Mouse (Mus musculus): ENCODE measurements at regions not wholly inside any gene's neighbourhood (a gene's known extent, or its start where the extent isn't known, plus 50 kb on each side); places are given as distances from the start of the nearest gene placed in this dataset.

GRCm38 (mm10) chr12:109947886-109948433 lies 330.9 kb upstream of the Dio3 start:
- Histone ChIP-seq H3K4me3 (ENCODE audit: low read depth, low read length) (no peak overlapping the region), H3K36me3 (replicated peaks) (no peaks in the 10 kb centered on the region), H3K4me1 (ENCODE audit: insufficient read depth, low read depth, low read length) (no peaks in the 10 kb centered on the region), H3K9me3 (replicated peaks) (peaks cover 93% of the 10 kb centered on the region), H3K27me3 (ENCODE audit: insufficient read depth, low read length) (no peaks in the 10 kb centered on the region)
- DNase-seq (ENCODE audit: low spot score), result no peak
- no peak for ATAC-seq (ENCODE audit: extremely low read depth, insufficient number of reproducible peaks, low FRiP score, poor library complexity, severe bottlenecking)
- TF ChIP-seq GATA2 (IDR thresholded peaks at IDR 0.05; ENCODE audit: borderline replicate concordance, low read depth, low read length) (no peak), GATA1 (IDR thresholded peaks at IDR 0.05; ENCODE audit: borderline replicate concordance, low read length) (no peak), CTCF (IDR thresholded peaks at IDR 0.05; ENCODE audit: low read depth, low read length) (no peak), POLR2AphosphoS5 (IDR thresholded peaks at IDR 0.05; ENCODE audit: insufficient replicate concordance, low read depth, low read length) (no peak)

GRCm38 (mm10) chr12:109948434-109948984 lies 330.4 kb upstream of the Dio3 start:
- Histone ChIP-seq H3K27me3 (ENCODE audit: insufficient read depth, low read length) (no peaks in the 10 kb centered on the region), H3K36me3 (replicated peaks) (no peaks in the 10 kb centered on the region), H3K4me3 (ENCODE audit: low read depth, low read length) (peak overlapping the region; percentile 10; the same call in 1 of the 2 replicates), H3K9me3 (replicated peaks) (peaks cover 88% of the 10 kb centered on the region), H3K4me1 (ENCODE audit: insufficient read depth, low read depth, low read length) (no peaks in the 10 kb centered on the region)
- ATAC-seq (ENCODE audit: extremely low read depth, insufficient number of reproducible peaks, low FRiP score, poor library complexity, severe bottlenecking) (no peak), DNase-seq (ENCODE audit: low spot score) (no peak)
- TF ChIP-seq POLR2AphosphoS5 (IDR thresholded peaks at IDR 0.05; ENCODE audit: insufficient replicate concordance, low read depth, low read length), result no peak
- TF ChIP-seq TAL1 (conservative IDR thresholded peaks at IDR 0.05; ENCODE audit: low read depth, low read length), result no peak
- TF ChIP-seq CTCF (IDR thresholded peaks at IDR 0.05; ENCODE audit: low read depth, low read length), result no peak
- TF ChIP-seq GATA1 (IDR thresholded peaks at IDR 0.05; ENCODE audit: borderline replicate concordance, low read length), result no peak
- no peak for TF ChIP-seq GATA2 (IDR thresholded peaks at IDR 0.05; ENCODE audit: borderline replicate concordance, low read depth, low read length)

- no peak for DNase-seq (ENCODE audit: low spot score)
- Histone ChIP-seq H3K9me3 (replicated peaks) (peaks cover 89% of the 10 kb centered on the region), H3K27me3 (ENCODE audit: insufficient read depth, low read length) (no peaks in the 10 kb centered on the region), H3K36me3 (replicated peaks) (no peaks in the 10 kb centered on the region), H3K4me1 (ENCODE audit: insufficient read depth, low read depth, low read length) (no peaks in the 10 kb centered on the region), H3K4me3 (ENCODE audit: low read depth, low read length) (no peak overlapping the region)
- TF ChIP-seq GATA1 (IDR thresholded peaks at IDR 0.05; ENCODE audit: borderline replicate concordance, low read length), result no peak
- TF ChIP-seq TAL1 (conservative IDR thresholded peaks at IDR 0.05; ENCODE audit: low read depth, low read length), result no peak
- no peak for TF ChIP-seq GATA2 (IDR thresholded peaks at IDR 0.05; ENCODE audit: borderline replicate concordance, low read depth, low read length)
- no peak for TF ChIP-seq POLR2AphosphoS5 (IDR thresholded peaks at IDR 0.05; ENCODE audit: insufficient replicate concordance, low read depth, low read length)
- TF ChIP-seq CTCF (IDR thresholded peaks at IDR 0.05; ENCODE audit: low read depth, low read length), result no peak
- no peak for ATAC-seq (ENCODE audit: extremely low read depth, insufficient number of reproducible peaks, low FRiP score, poor library complexity, severe bottlenecking)
Observed at GRCm38 (mm10) chr12:109949231-109949965, 329.5 kb upstream of the Dio3 start.

- Histone ChIP-seq H3K4me1 (ENCODE audit: insufficient read depth, low read depth, low read length) (no peaks in the 10 kb centered on the region), H3K27me3 (ENCODE audit: insufficient read depth, low read length) (no peaks in the 10 kb centered on the region), H3K36me3 (replicated peaks) (no peaks in the 10 kb centered on the region), H3K4me3 (ENCODE audit: low read depth, low read length) (no peak overlapping the region), H3K9me3 (replicated peaks) (peaks cover 89% of the 10 kb centered on the region)
- ATAC-seq (ENCODE audit: extremely low read depth, insufficient number of reproducible peaks, low FRiP score, poor library complexity, severe bottlenecking), result no peak
- TF ChIP-seq TAL1 (conservative IDR thresholded peaks at IDR 0.05; ENCODE audit: low read depth, low read length) (no peak), GATA2 (IDR thresholded peaks at IDR 0.05; ENCODE audit: borderline replicate concordance, low read depth, low read length) (no peak), POLR2AphosphoS5 (IDR thresholded peaks at IDR 0.05; ENCODE audit: insufficient replicate concordance, low read depth, low read length) (no peak), CTCF (IDR thresholded peaks at IDR 0.05; ENCODE audit: low read depth, low read length) (no peak), GATA1 (IDR thresholded peaks at IDR 0.05; ENCODE audit: borderline replicate concordance, low read length) (no peak)
- DNase-seq (ENCODE audit: low spot score), result no peak
Observed at GRCm38 (mm10) chr12:109950632-109951031, 328.2 kb upstream of the Dio3 start.

GRCm38 (mm10) chr12:109951473-109951872 lies 327.4 kb upstream of the Dio3 start:
- TF ChIP-seq GATA2 (IDR thresholded peaks at IDR 0.05; ENCODE audit: borderline replicate concordance, low read depth, low read length) (no peak), GATA1 (IDR thresholded peaks at IDR 0.05; ENCODE audit: borderline replicate concordance, low read length) (no peak), CTCF (IDR thresholded peaks at IDR 0.05; ENCODE audit: low read depth, low read length) (no peak), TAL1 (conservative IDR thresholded peaks at IDR 0.05; ENCODE audit: low read depth, low read length) (no peak), POLR2AphosphoS5 (IDR thresholded peaks at IDR 0.05; ENCODE audit: insufficient replicate concordance, low read depth, low read length) (no peak)
- Histone ChIP-seq H3K36me3 (replicated peaks) (no peaks in the 10 kb centered on the region), H3K27me3 (ENCODE audit: insufficient read depth, low read length) (no peaks in the 10 kb centered on the region), H3K4me3 (ENCODE audit: low read depth, low read length) (0 out of 2 replicates have a peak overlapping the region, but pooled peaks have one; percentile 1), H3K9me3 (replicated peaks) (peaks cover 89% of the 10 kb centered on the region), H3K4me1 (ENCODE audit: insufficient read depth, low read depth, low read length) (no peaks in the 10 kb centered on the region)
- no peak for DNase-seq (ENCODE audit: low spot score)
- no peak for ATAC-seq (ENCODE audit: extremely low read depth, insufficient number of reproducible peaks, low FRiP score, poor library complexity, severe bottlenecking)

- Histone ChIP-seq H3K4me1 (ENCODE audit: insufficient read depth, low read depth, low read length) (no peaks in the 10 kb centered on the region), H3K27me3 (ENCODE audit: insufficient read depth, low read length) (no peaks in the 10 kb centered on the region), H3K9me3 (replicated peaks) (peaks cover 89% of the 10 kb centered on the region), H3K36me3 (replicated peaks) (no peaks in the 10 kb centered on the region), H3K4me3 (ENCODE audit: low read depth, low read length) (0 out of 2 replicates have a peak overlapping the region, but pooled peaks have one; percentile 1)
- ATAC-seq (ENCODE audit: extremely low read depth, insufficient number of reproducible peaks, low FRiP score, poor library complexity, severe bottlenecking) (no peak), DNase-seq (ENCODE audit: low spot score) (no peak)
- no peak for TF ChIP-seq CTCF (IDR thresholded peaks at IDR 0.05; ENCODE audit: low read depth, low read length)
- TF ChIP-seq POLR2AphosphoS5 (IDR thresholded peaks at IDR 0.05; ENCODE audit: insufficient replicate concordance, low read depth, low read length), result no peak
- no peak for TF ChIP-seq TAL1 (conservative IDR thresholded peaks at IDR 0.05; ENCODE audit: low read depth, low read length)
- no peak for TF ChIP-seq GATA2 (IDR thresholded peaks at IDR 0.05; ENCODE audit: borderline replicate concordance, low read depth, low read length)
- TF ChIP-seq GATA1 (IDR thresholded peaks at IDR 0.05; ENCODE audit: borderline replicate concordance, low read length), result no peak
Observed at GRCm38 (mm10) chr12:109951884-109952456, 326.9 kb upstream of the Dio3 start.
